Mouse (Mus musculus) c-Kit-positive CD71-positive TER-119-positive erythroid progenitor cells, embryonic 14.5 days (primary cell): ENCODE results near the gene Slc9a5.

Source experiments
- DNase-seq: peaks from one replicate; pipeline ENCODE4 v3.0.0-alpha.2; 2013; ENCODE audit warnings: low spot score

The Slc9a5 gene

DNA sequence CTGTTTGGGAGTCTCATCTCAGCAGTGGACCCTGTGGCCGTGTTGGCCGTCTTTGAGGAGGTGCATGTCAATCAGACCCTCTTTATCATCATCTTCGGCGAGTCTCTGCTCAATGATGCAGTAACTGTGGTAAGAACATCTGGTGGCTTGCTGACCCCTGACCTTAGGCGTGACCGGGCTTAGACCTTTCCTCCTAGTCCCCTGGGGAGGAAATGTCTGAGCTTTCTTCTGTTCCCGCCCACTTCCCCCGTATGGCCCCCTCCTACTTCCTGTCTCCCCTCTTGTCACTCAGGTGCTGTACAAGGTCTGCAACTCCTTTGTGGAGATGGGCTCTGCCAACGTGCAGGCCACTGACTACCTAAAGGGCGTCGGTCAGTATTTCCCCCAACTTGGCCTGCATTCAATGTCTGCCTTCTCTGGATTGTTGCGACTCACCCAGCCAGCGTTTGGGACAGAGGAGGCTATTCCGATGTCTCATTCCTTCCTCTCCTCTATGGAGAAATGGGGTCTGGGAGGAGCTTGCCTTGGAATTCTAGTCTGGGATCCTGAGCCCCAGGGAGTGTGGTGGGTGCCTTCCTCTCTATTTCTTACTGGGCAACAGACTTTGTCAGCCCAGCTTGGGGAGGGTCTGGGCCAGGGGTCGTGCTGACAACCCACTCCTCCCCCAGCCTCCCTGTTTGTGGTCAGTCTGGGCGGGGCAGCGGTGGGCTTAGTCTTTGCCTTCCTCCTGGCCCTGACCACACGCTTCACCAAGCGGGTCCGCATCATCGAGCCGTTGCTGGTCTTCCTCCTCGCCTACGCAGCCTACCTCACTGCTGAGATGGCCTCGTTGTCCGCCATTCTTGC, 6.8 kb downstream of the Slc9a5 start:
- DNase-seq: no peak

DNA sequence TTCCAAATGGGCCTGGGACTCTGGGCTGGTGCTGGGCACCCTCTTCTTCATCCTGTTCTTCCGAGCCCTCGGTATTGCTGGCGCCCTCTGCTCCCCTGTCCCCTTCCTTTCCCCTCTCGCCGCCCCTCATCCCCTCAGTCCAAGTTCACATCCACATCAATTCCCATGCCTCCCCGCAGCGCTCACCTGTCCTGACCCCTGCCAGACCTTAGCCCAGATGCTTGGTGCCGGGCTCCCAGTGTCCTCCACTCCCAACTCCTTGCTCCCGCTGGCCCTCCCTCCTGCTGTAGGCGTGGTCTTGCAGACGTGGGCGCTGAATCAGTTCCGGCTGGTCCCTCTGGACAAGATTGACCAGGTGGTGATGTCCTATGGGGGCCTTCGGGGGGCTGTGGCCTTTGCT, 8.0 kb downstream of the Slc9a5 start:
- no peak for DNase-seq

DNA sequence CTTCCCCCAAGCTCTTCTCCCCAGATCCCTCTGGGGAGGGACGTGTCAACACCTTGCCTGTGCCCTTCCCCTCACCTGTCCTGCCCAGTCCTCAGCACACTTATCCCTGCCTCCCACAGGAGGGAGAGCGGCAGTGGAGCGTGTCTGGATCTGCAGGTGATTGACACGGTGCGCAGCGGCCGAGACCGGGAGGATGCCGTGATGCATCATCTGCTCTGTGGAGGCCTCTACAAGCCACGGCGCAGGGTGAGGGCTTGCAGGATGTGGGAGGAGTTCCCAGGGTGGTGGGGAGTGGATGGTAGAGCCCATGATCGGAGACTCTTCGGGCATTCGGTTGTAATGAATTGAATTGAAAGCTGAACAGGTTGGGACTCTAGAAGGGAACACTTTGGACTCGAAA, 10.6 kb downstream of the Slc9a5 start:
- no peak for DNase-seq

DNA sequence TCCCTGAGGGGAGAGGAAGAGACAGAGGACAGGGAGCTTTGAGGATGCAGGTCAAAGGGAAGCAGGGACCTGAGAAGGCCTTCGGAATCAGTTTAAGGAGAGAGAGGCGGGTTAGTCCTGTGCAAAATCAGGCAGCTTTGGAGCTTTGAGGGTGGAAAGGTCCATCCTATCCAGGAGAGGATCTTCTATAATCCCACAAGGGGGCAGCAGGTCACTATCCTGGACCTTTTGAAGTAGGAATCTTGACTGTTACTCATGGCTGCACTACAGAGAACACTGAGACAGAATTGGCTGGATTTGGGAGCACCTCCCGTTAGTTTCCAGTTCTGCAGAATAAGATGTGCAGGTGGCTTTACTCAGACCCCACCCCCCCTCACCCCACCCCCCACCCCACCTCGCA, 11.0 kb downstream of the Slc9a5 start:
- DNase-seq: no peak

DNA sequence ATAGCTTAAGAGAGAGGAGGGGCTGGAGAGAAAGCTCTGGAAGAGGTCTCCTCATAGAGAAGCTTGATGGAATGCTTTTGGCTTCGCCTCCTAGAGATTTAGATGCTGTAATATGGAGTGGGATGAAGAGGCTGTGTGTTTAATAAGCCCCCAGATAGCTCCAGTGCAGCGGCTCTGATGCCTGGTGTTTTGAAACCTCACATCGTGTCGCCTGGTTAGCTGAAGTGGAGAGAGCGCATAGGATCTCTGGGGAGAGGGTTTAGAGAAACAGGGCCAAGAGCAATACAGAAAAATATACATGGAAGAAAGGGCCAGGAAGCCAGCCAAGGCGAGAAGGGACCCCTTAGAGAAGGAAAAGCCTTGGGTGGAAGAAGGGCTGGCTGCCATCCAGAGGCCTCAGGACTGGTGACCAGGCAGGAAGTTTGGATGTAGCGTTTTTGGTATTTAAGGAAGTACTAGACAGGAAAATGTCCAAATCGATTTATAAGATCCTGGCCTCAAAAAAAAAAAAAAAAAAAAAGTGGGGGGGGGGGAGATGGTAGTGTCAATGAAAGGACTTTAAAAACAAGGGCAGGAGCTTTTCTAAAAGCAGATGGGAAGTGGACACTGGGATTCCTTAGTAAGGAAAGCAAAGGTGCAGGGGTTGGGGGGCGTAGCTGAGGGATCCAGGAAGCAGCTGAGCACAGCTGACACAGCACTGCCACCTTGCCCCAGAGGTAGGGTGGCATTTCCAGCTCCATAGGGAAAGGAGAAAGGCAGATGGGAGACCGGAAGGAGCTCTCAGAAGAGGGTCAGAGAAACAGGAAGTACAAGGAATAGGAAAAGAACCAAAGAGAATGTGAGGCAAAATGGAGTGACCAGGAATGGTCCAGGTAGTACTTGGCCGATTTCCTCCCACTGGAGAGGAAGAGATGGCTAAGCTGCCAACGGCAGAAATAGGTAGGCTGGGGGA, 13.4 kb downstream of the Slc9a5 start:
- no peak for DNase-seq

DNA sequence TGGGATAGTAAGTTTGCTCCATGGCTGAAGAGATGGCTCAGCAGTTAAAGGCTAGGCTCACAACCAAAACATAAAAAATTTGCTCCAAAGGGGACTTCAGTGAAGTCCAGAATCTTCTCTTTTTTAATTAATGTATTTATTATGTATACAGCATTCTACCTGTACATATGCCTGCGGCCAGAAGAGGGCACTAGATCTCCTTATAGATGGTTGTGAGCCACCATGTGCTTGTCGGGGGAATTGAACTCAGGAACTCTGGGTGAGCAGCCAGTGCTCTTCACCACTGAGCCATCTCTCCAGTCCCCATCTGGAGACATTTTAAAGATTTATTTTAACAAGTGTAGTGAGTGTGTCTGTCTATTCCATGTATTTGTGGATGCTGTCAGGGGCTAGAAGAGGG, 18.5 kb downstream of the Slc9a5 start:
- no peak for DNase-seq

DNA sequence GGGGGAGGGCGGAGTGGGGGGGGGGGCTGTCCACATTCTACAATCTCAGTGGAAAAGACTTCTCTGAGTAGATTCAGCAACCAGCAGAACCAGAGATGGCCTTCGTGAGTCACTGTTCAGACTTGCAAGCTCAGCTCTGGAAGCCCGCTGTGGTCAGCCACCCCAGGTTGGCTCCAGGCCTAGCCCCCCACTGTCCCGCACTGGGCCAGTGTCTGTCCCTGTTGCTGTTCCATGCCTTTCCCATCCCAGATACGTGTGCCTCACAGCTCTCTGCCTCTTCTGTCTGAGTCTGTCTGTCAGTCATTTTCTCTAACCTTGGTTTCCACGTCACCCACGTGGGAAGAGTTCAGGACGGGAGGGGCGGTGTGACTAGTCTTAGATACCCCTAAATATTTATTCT, 23.8 kb downstream of the Slc9a5 start:
- no peak for DNase-seq

DNA sequence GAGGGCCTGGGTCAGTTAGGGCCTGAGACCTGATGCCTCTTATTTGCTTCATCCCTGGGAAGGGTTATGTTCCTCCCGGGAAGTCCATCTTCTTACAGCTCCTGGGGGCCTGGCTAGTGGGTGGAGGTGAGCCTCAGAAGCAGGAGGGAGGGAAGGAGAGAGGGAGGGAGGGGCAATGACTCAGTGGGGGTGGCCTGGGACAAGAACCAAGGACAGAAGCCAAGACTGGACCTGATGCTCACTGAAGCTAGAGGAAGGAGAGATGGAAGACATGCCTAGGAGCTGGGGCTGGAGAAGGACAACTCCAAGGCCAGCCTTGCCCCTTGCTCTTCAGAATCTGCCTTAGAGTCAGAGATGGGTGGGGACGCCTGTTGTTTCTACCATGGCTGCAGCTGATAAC, 24.4 kb downstream of the Slc9a5 start, which contains the start of gene Plekhg4:
Gene Plekhg4, plus strand, starts transcription at position 243 of the 400 bp plus-strand sequence.
- no peak for DNase-seq

DNA sequence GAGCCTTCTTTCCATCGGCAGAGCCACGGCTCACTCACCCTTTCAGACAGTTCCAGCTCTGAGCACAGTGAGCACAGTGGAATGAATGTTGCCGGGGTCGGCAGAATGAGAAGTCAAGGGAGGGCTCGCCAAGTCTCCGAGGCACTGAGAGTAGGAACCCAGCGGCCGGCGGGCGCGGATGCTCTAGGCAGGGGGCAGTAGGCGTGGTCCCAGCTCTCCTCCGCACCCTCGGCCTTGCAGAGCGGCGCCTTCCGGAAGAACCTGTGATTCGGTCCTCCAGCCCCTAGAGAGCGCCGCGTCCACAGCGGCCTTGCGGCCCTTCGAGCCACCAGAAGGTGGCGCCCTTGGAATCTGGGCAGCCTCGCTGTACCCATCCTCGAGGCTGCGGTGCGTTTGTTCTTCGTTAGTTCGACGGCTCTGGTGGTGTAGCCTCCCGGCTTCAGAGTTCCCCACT, 25.9 kb downstream of the Slc9a5 start:
- peak; percentile 36 for DNase-seq

DNA sequence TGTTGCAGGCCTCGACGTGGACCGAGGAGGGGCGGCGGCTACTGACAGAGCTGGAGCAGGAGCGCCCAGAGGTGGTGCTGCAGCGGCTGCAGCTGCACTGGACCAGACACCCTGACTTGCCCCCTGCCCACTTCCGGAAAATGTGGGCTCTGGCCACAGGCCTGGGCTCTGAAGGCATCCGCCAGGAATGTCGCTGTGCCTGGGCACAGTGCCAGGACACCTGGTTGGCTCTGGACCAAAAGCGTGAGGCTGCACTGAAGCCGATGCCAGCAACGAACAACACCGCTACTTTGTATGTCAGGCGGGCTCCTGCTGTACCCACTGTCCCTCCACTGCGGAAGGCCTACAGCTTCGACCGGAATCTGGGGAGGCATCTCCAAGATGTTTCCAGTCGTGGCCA, 30.0 kb downstream of the Slc9a5 start:
- no peak for DNase-seq

DNA sequence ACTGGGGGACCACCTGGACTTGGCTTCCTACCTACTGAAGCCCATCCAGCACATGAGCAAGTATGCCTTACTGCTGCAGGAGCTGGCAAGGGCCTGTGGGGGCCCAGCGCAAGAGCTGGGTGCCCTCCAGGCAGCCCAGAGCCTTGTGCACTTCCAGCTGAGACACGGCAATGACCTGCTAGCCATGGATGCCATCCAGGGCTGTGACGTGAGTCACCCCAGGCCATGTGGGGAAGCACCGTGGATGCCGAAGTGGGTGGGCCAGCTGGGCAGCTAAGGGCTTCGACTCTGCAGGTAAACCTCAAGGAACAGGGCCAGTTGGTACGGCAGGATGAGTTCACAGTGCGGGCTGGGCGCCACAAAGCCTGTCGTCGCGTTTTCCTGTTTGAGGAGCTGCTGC, 31.7 kb downstream of the Slc9a5 start:
- no peak for DNase-seq

DNA sequence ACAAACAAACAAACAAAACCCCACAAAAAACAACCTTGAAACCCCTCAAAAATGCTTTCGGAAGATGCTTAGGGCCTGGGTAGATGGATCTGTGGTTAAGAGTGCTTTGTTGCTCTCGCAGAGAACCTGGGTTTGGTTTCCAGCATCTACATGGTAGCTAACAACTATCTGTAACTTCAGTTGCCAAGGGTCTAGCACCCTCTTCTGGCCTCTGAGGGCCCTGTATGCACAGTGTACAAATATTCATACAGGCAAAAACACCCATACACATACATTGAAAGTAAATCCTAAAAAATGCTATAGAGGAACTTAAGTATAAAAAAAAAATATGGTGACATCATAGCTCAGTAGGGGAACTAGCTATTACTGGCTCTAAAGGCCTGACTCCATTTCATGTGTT, 35.4 kb downstream of the Slc9a5 start:
- no peak for DNase-seq

DNA sequence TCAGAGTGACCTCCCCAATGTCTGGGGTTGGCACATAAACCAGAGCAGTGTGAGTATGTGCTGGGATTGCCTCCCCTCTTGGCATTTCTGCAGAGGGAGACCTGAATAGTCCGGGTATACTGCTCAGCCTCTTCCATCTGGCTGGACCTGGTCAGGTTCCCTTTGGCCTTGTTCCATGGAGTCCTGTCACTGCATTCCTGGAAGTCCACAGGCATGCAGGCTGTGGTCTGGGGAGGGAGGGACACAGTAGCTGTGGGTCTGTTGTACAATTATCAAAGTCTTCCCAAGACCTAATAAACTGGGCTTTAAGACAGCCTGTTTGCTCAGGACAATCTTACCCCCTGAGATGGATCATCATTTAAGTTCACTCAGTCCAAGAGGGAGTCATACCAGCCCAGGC, 38.5 kb downstream of the Slc9a5 start:
- no peak for DNase-seq

DNA sequence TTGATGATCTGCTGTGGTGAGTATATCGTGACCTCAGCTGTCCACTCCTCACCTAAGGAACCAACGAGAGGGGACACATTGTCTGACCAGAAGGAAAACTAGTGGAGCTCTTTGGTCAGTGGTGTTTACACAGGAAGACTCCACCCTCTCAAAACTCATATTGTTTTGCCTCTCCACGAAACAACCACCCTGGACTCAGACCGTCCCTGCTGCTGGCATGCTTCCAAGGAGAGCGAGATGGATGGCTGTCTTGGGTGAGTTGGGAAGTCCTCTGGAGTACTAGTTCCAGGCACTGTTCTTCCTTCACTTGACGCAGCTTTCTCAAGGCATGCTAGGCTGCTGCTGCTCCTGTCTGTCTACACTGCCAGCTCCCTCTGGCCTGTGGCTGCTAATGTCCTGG, 40.5 kb downstream of the Slc9a5 start:
- no peak for DNase-seq

DNA sequence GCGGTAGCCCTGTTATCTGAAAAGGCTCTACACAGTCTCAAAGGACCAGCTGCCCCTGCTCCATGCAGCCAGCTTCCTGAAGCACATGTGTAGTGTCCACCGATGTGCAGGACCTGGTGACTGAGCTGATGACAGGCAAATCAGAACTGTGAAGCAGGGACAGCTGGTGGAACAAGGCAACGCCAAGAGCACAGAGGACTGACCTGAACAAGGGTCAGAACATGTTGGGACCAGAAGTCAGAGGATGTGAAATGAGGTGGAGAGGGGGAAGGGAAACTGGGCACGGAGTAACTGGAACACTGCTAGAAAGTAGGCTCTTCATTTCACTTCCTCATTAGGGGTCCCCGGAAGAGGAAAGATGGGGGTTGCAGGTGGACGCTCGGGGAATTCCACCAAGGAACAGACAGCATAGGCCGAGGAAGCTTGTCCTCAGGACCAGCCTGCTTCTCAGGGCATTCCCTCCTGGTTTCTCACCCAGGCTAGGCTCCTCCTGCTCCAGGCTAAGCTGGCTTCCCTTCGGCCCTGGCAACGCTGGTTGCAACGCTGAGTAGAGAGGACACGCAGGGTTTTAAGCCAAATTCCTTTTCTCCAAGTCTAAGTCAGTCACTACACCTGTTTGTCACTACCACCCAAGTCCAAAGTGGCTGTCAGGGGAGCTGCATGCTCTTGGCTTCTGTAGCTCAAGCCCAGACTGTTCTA, 44.6 kb downstream of the Slc9a5 start:
- no peak for DNase-seq

DNA sequence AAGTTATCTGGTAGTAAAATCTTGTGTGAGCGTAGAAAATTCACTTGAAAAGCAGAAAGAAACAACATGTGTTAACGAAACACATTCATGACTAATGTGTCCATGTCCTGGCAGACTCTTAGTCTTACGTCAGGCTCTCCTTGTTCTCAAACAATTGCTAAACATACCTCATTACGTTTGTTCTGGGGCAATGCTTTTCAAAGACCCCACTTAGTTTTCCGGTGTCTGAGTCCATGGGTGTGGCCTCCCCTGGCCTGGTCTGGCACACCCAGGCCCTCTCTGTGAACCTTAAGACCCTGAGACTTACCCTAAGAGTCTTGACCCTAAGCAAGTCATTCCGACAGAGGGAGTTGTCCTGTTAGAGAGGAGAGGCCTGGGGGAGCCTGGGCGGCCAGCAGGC, 45.3 kb downstream of the Slc9a5 start:
- DNase-seq: no peak

DNA sequence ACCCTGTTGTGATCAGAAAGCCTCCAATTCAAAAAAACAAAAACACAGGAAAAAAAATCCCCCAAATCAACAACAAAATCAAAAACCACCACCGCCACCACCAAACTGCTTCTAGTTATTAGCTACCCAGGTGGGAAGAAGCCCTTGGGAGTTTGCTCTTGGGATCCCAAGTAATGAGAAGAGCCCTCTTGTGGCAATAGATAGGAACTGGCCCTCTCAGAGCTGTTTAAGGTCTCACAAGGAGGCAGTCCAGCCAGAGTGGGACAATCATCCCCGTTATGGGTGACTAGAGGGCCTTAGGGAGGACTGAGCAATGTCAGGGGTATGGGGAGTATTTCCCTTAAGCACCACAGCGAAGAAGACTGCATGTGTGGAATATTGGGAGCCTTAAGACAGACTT, 49.1 kb downstream of the Slc9a5 start:
- peak; percentile 33 for DNase-seq

DNA sequence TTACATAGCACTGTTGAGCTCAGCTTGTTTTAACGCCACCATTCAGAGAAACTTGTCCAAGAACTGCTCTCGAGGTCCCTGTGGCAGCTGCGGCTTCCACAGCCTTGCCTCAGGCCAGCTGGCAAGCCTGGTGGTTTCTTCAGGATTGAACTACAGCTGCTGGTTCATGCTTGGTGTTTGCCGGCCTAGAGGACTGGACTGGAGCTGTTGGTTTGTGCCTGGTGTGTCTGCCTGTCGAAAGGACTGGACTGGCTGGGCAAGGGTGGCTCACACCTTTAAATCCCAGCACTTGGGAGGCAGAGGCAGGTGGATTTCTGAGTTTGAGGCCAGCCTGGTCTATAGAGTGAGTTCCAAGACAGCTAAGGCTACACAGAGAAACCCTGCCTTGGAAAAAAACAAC, 51.4 kb downstream of the Slc9a5 start:
- no peak for DNase-seq

DNA sequence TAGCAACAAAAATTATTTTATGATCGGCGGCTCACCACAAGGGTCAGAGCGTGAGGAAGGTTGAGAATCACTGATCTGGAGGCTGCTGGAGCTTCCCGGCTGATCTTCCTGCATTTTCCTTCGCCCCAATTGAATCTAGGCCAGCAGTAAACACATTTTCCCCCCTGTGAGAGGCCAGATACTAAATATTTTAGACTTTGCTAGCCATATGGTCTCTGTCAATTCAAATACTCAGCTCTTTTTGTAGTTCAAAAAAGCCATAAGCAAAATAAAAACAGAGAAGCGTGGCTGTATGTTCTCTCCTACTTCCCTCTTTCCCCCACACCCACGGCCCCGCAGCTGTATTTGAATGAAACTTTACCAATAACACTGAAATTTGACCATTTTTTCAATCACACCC, 54.8 kb downstream of the Slc9a5 start:
- no peak for DNase-seq

DNA sequence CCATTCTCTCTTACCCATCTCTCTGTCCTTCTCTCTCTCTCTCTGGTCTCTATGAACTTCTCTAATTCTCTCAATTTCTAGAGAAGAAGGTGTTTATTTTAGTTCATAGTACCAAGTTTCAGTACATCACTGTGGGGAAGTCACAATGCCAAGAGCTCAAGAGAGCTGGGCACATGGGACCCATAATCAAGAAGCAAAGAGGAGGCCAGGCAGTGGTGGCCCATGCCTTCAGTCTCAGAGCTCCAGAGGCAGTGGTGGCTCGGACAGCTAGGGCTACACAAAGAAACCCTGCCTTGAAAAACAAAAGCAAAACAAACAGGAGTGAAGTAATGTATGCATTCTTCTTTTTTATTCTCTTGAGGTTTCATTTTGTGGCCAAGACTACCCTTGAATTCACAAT, 55.9 kb downstream of the Slc9a5 start:
- DNase-seq: no peak

DNA sequence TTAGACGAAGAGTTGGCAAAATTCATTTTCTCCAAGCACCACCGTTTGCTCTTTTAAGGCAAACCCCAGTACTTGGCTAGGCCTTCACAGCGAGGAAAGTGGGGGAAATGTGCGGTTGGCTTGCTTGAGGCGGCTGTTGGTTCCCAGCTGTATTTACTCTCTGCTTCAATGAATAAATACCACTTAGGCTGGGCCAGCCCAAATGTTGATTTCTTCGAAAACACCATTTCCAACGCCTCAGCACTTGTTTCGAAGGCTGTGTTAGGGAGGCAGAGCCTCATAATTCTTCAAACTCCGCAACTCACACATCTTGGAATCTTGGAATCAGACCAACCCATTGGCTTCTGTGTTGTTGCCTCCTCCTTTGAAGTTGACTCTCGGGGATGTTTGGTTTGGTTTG, 57.8 kb downstream of the Slc9a5 start:
- no peak for DNase-seq

DNA sequence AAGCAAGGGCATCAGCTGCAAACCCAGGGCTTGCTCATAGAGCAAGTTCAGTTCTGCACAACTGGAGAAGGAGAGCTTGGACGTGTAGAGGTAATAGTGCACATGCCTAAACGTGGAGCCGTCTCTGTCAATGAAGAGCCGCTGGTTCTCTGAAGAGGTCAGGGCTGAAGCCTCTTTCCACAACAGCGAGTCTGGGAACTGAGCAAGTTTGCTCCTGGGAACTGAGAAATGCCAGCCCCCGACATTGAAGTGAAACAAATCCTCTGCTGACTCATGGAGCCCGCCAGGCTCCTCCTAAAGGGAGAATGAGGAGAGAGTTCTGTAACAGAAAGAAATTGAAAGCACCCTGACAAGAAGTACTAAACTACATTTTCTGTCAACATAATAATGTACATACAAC, 59.7 kb downstream of the Slc9a5 start:
- no peak for DNase-seq
